Mouse (Mus musculus): ENCODE results near the gene Dlk2. TPM values are rescaled to one million over a fixed set of nuclear protein-coding genes. Genes with fewer than 3 reads are reported as not detected.

The Dlk2 gene
- polyA plus RNA-seq, 2 experiments: 10.1 to 20.8 TPM

DNA sequence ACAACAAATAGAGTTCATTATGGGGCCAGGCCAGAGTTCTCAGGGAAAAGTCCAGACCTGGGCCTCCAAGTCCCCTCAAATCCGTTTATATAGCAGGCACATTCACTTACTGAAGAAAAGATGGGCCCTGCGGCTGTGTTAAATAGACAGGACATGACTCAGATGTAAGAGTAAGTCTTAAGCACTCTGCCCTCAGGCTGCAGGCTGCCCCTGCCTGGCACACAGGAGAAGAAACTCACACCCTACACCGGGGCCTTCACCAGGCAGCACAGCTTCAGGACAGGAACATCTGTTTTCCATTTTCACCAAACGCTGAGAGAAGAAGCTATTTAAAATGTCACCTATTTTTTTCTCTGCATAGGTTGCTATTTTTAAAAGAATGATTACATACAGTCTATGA lies 19.6 kb upstream of the Dlk2 start:
- no peak for TF ChIP-seq POLR2A (IDR thresholded peaks at IDR 0.05; ENCODE audit: borderline replicate concordance, extremely low read depth, insufficient read depth, insufficient read length)
- H3K4me1 ChIP-seq (ENCODE audit: control insufficient read depth, insufficient read depth, low read length): peaks cover 32% of the 10 kb centered on the region
- H3K9me3 ChIP-seq (ENCODE audit: control insufficient read depth, low read length): no peaks in the 10 kb centered on the region
- H3K27ac ChIP-seq (replicated peaks; ENCODE audit: low read depth, low read length): peak overlapping the region; percentile 70
- no peaks in the 10 kb centered on the region for H3K27me3 ChIP-seq (ENCODE audit: control insufficient read depth, insufficient read depth, low read length)
- ATAC-seq (ENCODE audit: low FRiP score, low read depth): no peak
- WGBS: 8% methylated on average over 4 of the region's 4 CpGs
- peak; percentile 27 for DNase-seq (ENCODE audit: low spot score)
- no peak overlapping the region for H3K4me2 ChIP-seq (replicated peaks; ENCODE audit: low read depth, low read length, severe bottlenecking)
- peak overlapping the region; percentile 12; the same call in 1 of the 2 replicates for H3K9ac ChIP-seq (ENCODE audit: low read depth, low read length, severe bottlenecking)
- peaks cover 56% of the 10 kb centered on the region for H3K36me3 ChIP-seq (ENCODE audit: control insufficient read depth, insufficient read depth, low read length)
- H3K4me3 ChIP-seq (replicated peaks; ENCODE audit: low read length): no peak overlapping the region

- H3K4me2 ChIP-seq (replicated peaks; ENCODE audit: low read depth, low read length, severe bottlenecking): 0 out of 2 replicates have a peak overlapping the region, but pooled peaks have one; percentile 5
- no peak overlapping the region for H3K9ac ChIP-seq (ENCODE audit: low read depth, low read length, severe bottlenecking)
These were observed 19.0 kb upstream of the Dlk2 start for GRCm38 (mm10) chr17:46278011-46278765.

GRCm38 (mm10) chr17:46282483-46283123 lies 14.6 kb upstream of the Dlk2 start, which contains the start of gene Tjap1:
Gene Tjap1 (minus strand): TSS chr17:46283026.
- Histone ChIP-seq H3K9me3 (ENCODE audit: control insufficient read depth, low read length) (no peaks in the 10 kb centered on the region), H3K27me3 (ENCODE audit: control insufficient read depth, insufficient read depth, low read length) (no peaks in the 10 kb centered on the region), H3K4me3 (replicated peaks; ENCODE audit: low read length) (peak within 1 kb of the TSS; percentile 76), H3K9ac (ENCODE audit: low read depth, low read length, severe bottlenecking) (peak within 1 kb of the TSS; percentile 74), H3K4me1 (ENCODE audit: control insufficient read depth, insufficient read depth, low read length) (peaks cover 19% of the 10 kb centered on the region), H3K36me3 (ENCODE audit: control insufficient read depth, insufficient read depth, low read length) (peaks cover 33% of the 10 kb centered on the region), H3K4me2 (replicated peaks; ENCODE audit: low read depth, low read length, severe bottlenecking) (peak within 1 kb of the TSS; percentile 74), H3K27ac (replicated peaks; ENCODE audit: low read depth, low read length) (peak within 1 kb of the TSS; percentile 96)
- peak; percentile 86; the same call in 1 of the 2 replicates for TF ChIP-seq POLR2A (IDR thresholded peaks at IDR 0.05; ENCODE audit: borderline replicate concordance, extremely low read depth, insufficient read depth, insufficient read length)
- DNase-seq (ENCODE audit: low spot score) (peak; percentile 83), ATAC-seq (ENCODE audit: low FRiP score, low read depth) (peak; percentile 95)
- under 1% methylated on average over 37 of the region's 37 CpGs for WGBS

More at GRCm38 (mm10) chr17:46278011-46278765, 19.0 kb upstream of the Dlk2 start:
- no peaks in the 10 kb centered on the region for H3K27me3 ChIP-seq (ENCODE audit: control insufficient read depth, insufficient read depth, low read length)
- H3K9me3 ChIP-seq (ENCODE audit: control insufficient read depth, low read length): no peaks in the 10 kb centered on the region
- ATAC-seq (ENCODE audit: low FRiP score, low read depth) (no peak), DNase-seq (ENCODE audit: low spot score) (no peak)
- H3K27ac ChIP-seq (replicated peaks; ENCODE audit: low read depth, low read length): peak overlapping the region; percentile 70
- peaks cover 54% of the 10 kb centered on the region for H3K36me3 ChIP-seq (ENCODE audit: control insufficient read depth, insufficient read depth, low read length)
- H3K4me3 ChIP-seq (replicated peaks; ENCODE audit: low read length): no peak overlapping the region
- peaks cover 32% of the 10 kb centered on the region for H3K4me1 ChIP-seq (ENCODE audit: control insufficient read depth, insufficient read depth, low read length)
- no peak for TF ChIP-seq POLR2A (IDR thresholded peaks at IDR 0.05; ENCODE audit: borderline replicate concordance, extremely low read depth, insufficient read depth, insufficient read length)
- WGBS: 61% methylated on average over 12 of the region's 12 CpGs

DNA sequence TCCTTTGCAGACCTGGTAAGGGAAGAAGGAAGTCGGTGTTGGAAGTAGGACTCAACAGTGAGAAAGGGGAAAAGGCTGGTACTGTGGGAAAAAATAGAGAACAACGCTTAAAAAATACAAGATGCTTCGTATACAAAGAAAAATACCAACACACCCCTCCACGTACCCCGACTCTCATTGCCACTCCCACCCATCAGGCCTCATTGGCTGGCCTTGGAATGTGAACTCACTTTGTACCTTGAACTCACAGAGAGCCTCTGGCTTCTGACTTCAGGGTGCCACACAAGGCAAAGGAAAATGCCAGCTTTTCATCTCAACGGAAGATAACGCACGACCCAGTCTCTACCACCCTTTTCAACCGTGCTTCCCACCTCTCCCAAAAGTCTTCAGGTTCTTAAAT lies 14.1 kb upstream of the Dlk2 start:
- Histone ChIP-seq H3K9ac (ENCODE audit: low read depth, low read length, severe bottlenecking) (peak overlapping the region; percentile 74; the same call in 1 of the 2 replicates), H3K27ac (replicated peaks; ENCODE audit: low read depth, low read length) (peak overlapping the region; percentile 96), H3K4me3 (replicated peaks; ENCODE audit: low read length) (peak overlapping the region; percentile 76), H3K9me3 (ENCODE audit: control insufficient read depth, low read length) (no peaks in the 10 kb centered on the region), H3K27me3 (ENCODE audit: control insufficient read depth, insufficient read depth, low read length) (no peaks in the 10 kb centered on the region), H3K36me3 (ENCODE audit: control insufficient read depth, insufficient read depth, low read length) (peaks cover 28% of the 10 kb centered on the region), H3K4me1 (ENCODE audit: control insufficient read depth, insufficient read depth, low read length) (peaks cover 20% of the 10 kb centered on the region), H3K4me2 (replicated peaks; ENCODE audit: low read depth, low read length, severe bottlenecking) (peak overlapping the region; percentile 74)
- ATAC-seq (ENCODE audit: low FRiP score, low read depth): peak; percentile 4
- no peak for DNase-seq (ENCODE audit: low spot score)
- 29% methylated on average over 9 of the region's 9 CpGs for WGBS
- TF ChIP-seq POLR2A (IDR thresholded peaks at IDR 0.05; ENCODE audit: borderline replicate concordance, extremely low read depth, insufficient read depth, insufficient read length): no peak

DNA sequence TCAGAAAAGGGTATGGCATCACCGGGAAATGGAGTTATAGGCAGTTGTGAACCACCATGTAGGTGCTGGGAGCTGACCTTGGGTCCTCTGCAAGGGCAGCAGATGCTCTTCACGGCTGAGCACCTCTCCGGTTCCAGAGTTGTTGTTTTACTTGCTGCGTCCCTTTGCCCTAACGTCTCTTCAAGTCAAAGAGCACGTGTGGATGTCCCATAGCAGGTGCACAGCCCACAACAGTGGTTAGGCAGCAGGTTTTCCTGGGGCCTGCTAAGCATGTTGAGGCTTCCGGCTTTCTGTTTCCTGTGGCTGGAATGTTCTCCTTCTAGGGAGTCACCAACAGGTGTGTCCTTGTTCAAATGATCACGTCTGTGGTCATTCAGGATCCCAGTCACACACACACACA lies 13.3 kb upstream of the Dlk2 start:
- TF ChIP-seq POLR2A (IDR thresholded peaks at IDR 0.05; ENCODE audit: borderline replicate concordance, extremely low read depth, insufficient read depth, insufficient read length): no peak
- Histone ChIP-seq H3K9me3 (ENCODE audit: control insufficient read depth, low read length) (no peaks in the 10 kb centered on the region), H3K36me3 (ENCODE audit: control insufficient read depth, insufficient read depth, low read length) (peaks cover 21% of the 10 kb centered on the region), H3K4me1 (ENCODE audit: control insufficient read depth, insufficient read depth, low read length) (peaks cover 16% of the 10 kb centered on the region), H3K27me3 (ENCODE audit: control insufficient read depth, insufficient read depth, low read length) (no peaks in the 10 kb centered on the region), H3K9ac (ENCODE audit: low read depth, low read length, severe bottlenecking) (no peak overlapping the region), H3K4me3 (replicated peaks; ENCODE audit: low read length) (no peak overlapping the region), H3K27ac (replicated peaks; ENCODE audit: low read depth, low read length) (no peak overlapping the region), H3K4me2 (replicated peaks; ENCODE audit: low read depth, low read length, severe bottlenecking) (no peak overlapping the region)
- 79% methylated on average over 8 of the region's 8 CpGs for WGBS
- DNase-seq (ENCODE audit: low spot score) (no peak), ATAC-seq (ENCODE audit: low FRiP score, low read depth) (no peak)
